Mouse (Mus musculus): Measurements from ENCODE around the gene Tnnc1. TPM values are rescaled to one million over a fixed set of nuclear protein-coding genes. Genes with fewer than 3 reads are reported as not detected.

Gene Tnnc1
- polyA plus RNA-seq, 1 experiment = 4.0 TPM

GRCm38 (mm10) chr14:31195521-31195920 lies 12.6 kb upstream of the Tnnc1 start:
- peaks cover 61% of the 10 kb centered on the region for H3K4me1 ChIP-seq (ENCODE audit: control insufficient read depth, insufficient read depth, low read length)
- TF ChIP-seq CTCF (IDR thresholded peaks at IDR 0.05; ENCODE audit: low read depth, low read length) = no peak
- TF ChIP-seq POLR2A (IDR thresholded peaks at IDR 0.05; ENCODE audit: borderline replicate concordance, low read depth, low read length) = no peak
- H3K4me3 ChIP-seq (ENCODE audit: insufficient read depth, low read length) = no peak overlapping the region
- H3K27ac ChIP-seq (ENCODE audit: insufficient read depth, low read depth, low read length) = peak overlapping the region; percentile 74

DNA sequence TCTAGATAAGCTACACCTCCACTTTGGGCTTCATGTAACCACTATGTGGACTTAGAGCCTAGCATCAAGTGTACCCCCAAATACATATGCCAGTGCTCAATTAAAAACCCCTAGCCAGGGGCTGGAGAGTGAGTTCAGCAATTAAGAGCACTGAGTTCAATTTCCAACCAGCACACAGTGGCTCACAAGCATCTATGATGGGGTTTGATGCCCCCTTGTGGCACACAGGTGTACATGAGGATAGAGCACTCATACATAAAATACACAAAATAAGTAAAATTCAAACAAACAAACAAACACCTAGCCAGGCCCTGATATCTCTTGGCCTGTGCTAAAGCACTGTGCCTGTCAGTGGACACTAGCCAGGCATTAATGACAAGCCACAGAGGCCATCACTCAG lies 12.1 kb upstream of the Tnnc1 start:
- Histone ChIP-seq H3K4me1 (ENCODE audit: control insufficient read depth, insufficient read depth, low read length) (peaks cover 56% of the 10 kb centered on the region), H3K4me3 (ENCODE audit: insufficient read depth, low read length) (no peak overlapping the region), H3K27ac (ENCODE audit: insufficient read depth, low read depth, low read length) (peak overlapping the region; percentile 74)
- 0 out of 2 replicates have a peak, but pooled peaks have one; percentile 30 for TF ChIP-seq CTCF (IDR thresholded peaks at IDR 0.05; ENCODE audit: low read depth, low read length)
- no peak for TF ChIP-seq POLR2A (IDR thresholded peaks at IDR 0.05; ENCODE audit: borderline replicate concordance, low read depth, low read length)

- H3K27ac ChIP-seq (ENCODE audit: insufficient read depth, low read depth, low read length) = peak overlapping the region; percentile 52
- TF ChIP-seq CTCF (IDR thresholded peaks at IDR 0.05; ENCODE audit: low read depth, low read length) = no peak
- TF ChIP-seq POLR2A (IDR thresholded peaks at IDR 0.05; ENCODE audit: borderline replicate concordance, low read depth, low read length) = no peak
- no peak overlapping the region for H3K4me3 ChIP-seq (ENCODE audit: insufficient read depth, low read length)
- H3K4me1 ChIP-seq (ENCODE audit: control insufficient read depth, insufficient read depth, low read length) = peaks cover 40% of the 10 kb centered on the region
Observed at GRCm38 (mm10) chr14:31197547-31198516, 10.3 kb upstream of the Tnnc1 start.

DNA sequence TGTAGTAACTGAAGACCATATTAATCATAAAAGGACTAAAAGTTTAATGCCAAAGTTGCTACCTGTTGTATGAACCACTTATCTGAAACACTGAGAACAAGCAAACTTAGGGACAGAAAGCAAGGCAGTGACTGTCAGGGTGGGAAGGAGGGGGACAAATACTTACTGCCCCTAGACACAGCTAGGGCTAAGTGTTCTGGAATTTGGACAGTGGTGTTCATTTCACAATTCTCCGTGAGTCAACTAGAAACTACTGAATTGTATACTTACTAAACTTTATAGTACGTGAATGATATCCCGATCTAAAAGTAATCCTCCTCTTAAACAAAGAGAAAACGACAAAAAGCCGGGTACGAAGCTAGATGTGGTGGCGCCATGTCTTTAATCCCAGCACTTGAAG lies 8.5 kb upstream of the Tnnc1 start:
- Histone ChIP-seq H3K4me3 (ENCODE audit: insufficient read depth, low read length) (no peak overlapping the region), H3K4me1 (ENCODE audit: control insufficient read depth, insufficient read depth, low read length) (peaks cover 23% of the 10 kb centered on the region), H3K27ac (ENCODE audit: insufficient read depth, low read depth, low read length) (no peak overlapping the region)
- TF ChIP-seq POLR2A (IDR thresholded peaks at IDR 0.05; ENCODE audit: borderline replicate concordance, low read depth, low read length) (no peak), CTCF (IDR thresholded peaks at IDR 0.05; ENCODE audit: low read depth, low read length) (no peak)

GRCm38 (mm10) chr14:31200038-31200437 lies 8.1 kb upstream of the Tnnc1 start:
- no peak for TF ChIP-seq POLR2A (IDR thresholded peaks at IDR 0.05; ENCODE audit: borderline replicate concordance, low read depth, low read length)
- no peak for TF ChIP-seq CTCF (IDR thresholded peaks at IDR 0.05; ENCODE audit: low read depth, low read length)
- H3K4me1 ChIP-seq (ENCODE audit: control insufficient read depth, insufficient read depth, low read length) = peaks cover 23% of the 10 kb centered on the region
- no peak overlapping the region for H3K27ac ChIP-seq (ENCODE audit: insufficient read depth, low read depth, low read length)
- H3K4me3 ChIP-seq (ENCODE audit: insufficient read depth, low read length) = no peak overlapping the region

GRCm38 (mm10) chr14:31204844-31205243 lies 3.3 kb upstream of the Tnnc1 start:
- Histone ChIP-seq H3K27ac (ENCODE audit: insufficient read depth, low read depth, low read length) (peak overlapping the region; percentile 70), H3K4me1 (ENCODE audit: control insufficient read depth, insufficient read depth, low read length) (peaks cover 8% of the 10 kb centered on the region), H3K4me3 (ENCODE audit: insufficient read depth, low read length) (peak overlapping the region; percentile 93)
- TF ChIP-seq CTCF (IDR thresholded peaks at IDR 0.05; ENCODE audit: low read depth, low read length) = no peak
- TF ChIP-seq POLR2A (IDR thresholded peaks at IDR 0.05; ENCODE audit: borderline replicate concordance, low read depth, low read length) = no peak

DNA sequence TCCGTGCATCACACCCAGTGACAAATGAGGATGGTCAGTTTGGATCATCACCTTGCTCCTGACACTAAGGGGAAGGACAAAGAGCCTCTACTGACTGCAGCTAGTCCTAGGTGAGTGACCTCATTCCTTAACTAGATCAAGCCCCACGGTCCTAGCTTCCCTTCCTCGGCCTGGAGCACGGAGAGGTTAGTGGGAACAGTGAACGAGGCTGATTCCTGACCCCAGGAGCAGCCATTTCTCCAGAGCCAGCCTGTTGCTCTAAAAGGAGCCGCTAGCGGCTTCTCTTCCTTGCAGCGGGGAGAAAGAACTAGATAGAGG lies 2.9 kb upstream of the Tnnc1 start:
- no peak for TF ChIP-seq POLR2A (IDR thresholded peaks at IDR 0.05; ENCODE audit: borderline replicate concordance, low read depth, low read length)
- no peak for TF ChIP-seq CTCF (IDR thresholded peaks at IDR 0.05; ENCODE audit: low read depth, low read length)
- Histone ChIP-seq H3K4me3 (ENCODE audit: insufficient read depth, low read length) (peak overlapping the region; percentile 93), H3K4me1 (ENCODE audit: control insufficient read depth, insufficient read depth, low read length) (peaks cover 8% of the 10 kb centered on the region), H3K27ac (ENCODE audit: insufficient read depth, low read depth, low read length) (peak overlapping the region; percentile 70)

GRCm38 (mm10) chr14:31205562-31206467 lies 2.3 kb upstream of the Tnnc1 start:
- Histone ChIP-seq H3K4me1 (ENCODE audit: control insufficient read depth, insufficient read depth, low read length) (peaks cover 8% of the 10 kb centered on the region), H3K27ac (ENCODE audit: insufficient read depth, low read depth, low read length) (peak overlapping the region; percentile 70)
- peak; percentile 5; the same call in 1 of the 2 replicates for TF ChIP-seq POLR2A (IDR thresholded peaks at IDR 0.05; ENCODE audit: borderline replicate concordance, low read depth, low read length)
- TF ChIP-seq CTCF (IDR thresholded peaks at IDR 0.05; ENCODE audit: low read depth, low read length) = no peak

DNA sequence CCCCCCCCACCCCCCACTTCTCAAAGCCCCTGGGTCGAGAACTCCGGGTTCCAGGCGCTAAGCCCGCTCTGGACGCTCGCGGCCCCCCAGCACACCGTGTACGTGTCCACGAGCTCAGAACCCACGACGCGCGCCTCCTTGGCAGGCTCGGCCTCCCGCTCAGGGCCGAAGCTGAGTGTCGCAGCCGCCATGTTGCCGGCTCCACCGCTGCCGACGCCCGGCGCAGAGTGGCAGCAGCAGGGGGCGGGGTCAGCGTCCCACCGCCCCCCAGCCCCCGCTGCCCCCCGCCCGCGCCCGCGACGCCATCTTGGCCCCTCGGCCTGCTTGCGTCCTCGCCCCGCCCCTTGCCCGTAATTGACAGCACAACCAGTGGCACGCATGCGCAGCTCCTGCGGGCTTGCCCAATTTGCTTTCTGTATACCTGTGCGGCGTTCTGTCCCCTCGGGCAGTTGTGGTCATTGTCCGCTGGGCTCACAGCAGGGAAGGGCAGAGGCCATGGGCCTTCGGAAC lies 1.6 kb upstream of the Tnnc1 start:
- Histone ChIP-seq H3K4me3 (ENCODE audit: insufficient read depth, low read length) (peak overlapping the region; percentile 93), H3K4me1 (ENCODE audit: control insufficient read depth, insufficient read depth, low read length) (peaks cover 8% of the 10 kb centered on the region), H3K27ac (ENCODE audit: insufficient read depth, low read depth, low read length) (peak overlapping the region; percentile 70)
- TF ChIP-seq CTCF (IDR thresholded peaks at IDR 0.05; ENCODE audit: low read depth, low read length) (no peak), POLR2A (IDR thresholded peaks at IDR 0.05; ENCODE audit: borderline replicate concordance, low read depth, low read length) (peak; percentile 12; the same call in 1 of the 2 replicates)

More at GRCm38 (mm10) chr14:31205562-31206467, 2.3 kb upstream of the Tnnc1 start:
- peak overlapping the region; percentile 93 for H3K4me3 ChIP-seq (ENCODE audit: insufficient read depth, low read length)

Measured in bone marrow macrophage, adult 2 months (primary cell).